Mouse (Mus musculus): ENCODE measurements around the gene Smoc1. TPM values are rescaled to one million over a fixed set of nuclear protein-coding genes. Genes with fewer than 3 reads are reported as not detected.

The Smoc1 gene
- total RNA-seq, 1 experiment from 2014 or later = 0.96 TPM

- 0 out of 2 replicates have a peak, but pooled peaks have one; percentile 25 for ATAC-seq (replicated peaks; ENCODE audit: low read depth, poor library complexity, severe bottlenecking)
These were observed 171.0 kb downstream of the Smoc1 start for GRCm38 (mm10) chr12:81197468-81198075.

- ATAC-seq (replicated peaks; ENCODE audit: low read depth, poor library complexity, severe bottlenecking) = peak; percentile 85
These were observed 172.8 kb downstream of the Smoc1 start for GRCm38 (mm10) chr12:81199280-81199955.

- no peak for ATAC-seq (replicated peaks; ENCODE audit: low read depth, poor library complexity, severe bottlenecking)
These were observed 176.6 kb downstream of the Smoc1 start for GRCm38 (mm10) chr12:81203226-81203625.

GRCm38 (mm10) chr12:81205619-81206560 is 179.3 kb downstream of the Smoc1 start:
- 0 out of 2 replicates have a peak, but pooled peaks have one; percentile 65 for ATAC-seq (replicated peaks; ENCODE audit: low read depth, poor library complexity, severe bottlenecking)

- no peak for ATAC-seq (replicated peaks; ENCODE audit: low read depth, poor library complexity, severe bottlenecking)
These were observed 182.0 kb downstream of the Smoc1 start for GRCm38 (mm10) chr12:81208559-81208958.

GRCm38 (mm10) chr12:81219339-81219738 is 192.7 kb downstream of the Smoc1 start:
- no peak for ATAC-seq (replicated peaks; ENCODE audit: low read depth, poor library complexity, severe bottlenecking)

GRCm38 (mm10) chr12:81223276-81223675 is 196.7 kb downstream of the Smoc1 start:
- no peak for ATAC-seq (replicated peaks; ENCODE audit: low read depth, poor library complexity, severe bottlenecking)

GRCm38 (mm10) chr12:81224843-81225242 is 198.2 kb downstream of the Smoc1 start:
- no peak for ATAC-seq (replicated peaks; ENCODE audit: low read depth, poor library complexity, severe bottlenecking)

- ATAC-seq (replicated peaks; ENCODE audit: low read depth, poor library complexity, severe bottlenecking) = no peak
These were observed 199.5 kb downstream of the Smoc1 start for GRCm38 (mm10) chr12:81225966-81226577.

GRCm38 (mm10) chr12:81226590-81226989 is 200.0 kb downstream of the Smoc1 start:
- ATAC-seq (replicated peaks; ENCODE audit: low read depth, poor library complexity, severe bottlenecking) = no peak

- ATAC-seq (replicated peaks; ENCODE audit: low read depth, poor library complexity, severe bottlenecking) = no peak
These were observed 201.3 kb downstream of the Smoc1 start for GRCm38 (mm10) chr12:81227767-81228460.

- ATAC-seq (replicated peaks; ENCODE audit: low read depth, poor library complexity, severe bottlenecking) = no peak
These were observed 207.3 kb downstream of the Smoc1 start for GRCm38 (mm10) chr12:81233746-81234380.

- no peak for ATAC-seq (replicated peaks; ENCODE audit: low read depth, poor library complexity, severe bottlenecking)
These were observed 209.1 kb downstream of the Smoc1 start for GRCm38 (mm10) chr12:81235456-81236330.

Other genes with a start within 250 kb of the Smoc1 start
- 18.4 and 22.4 TPM in 2 replicates for gene Susd6, start 236.3 kb upstream of the Smoc1 start, total RNA-seq (2017)
- 875 and 880 TPM in 2 replicates for gene Srsf5, start 81.3 kb upstream of the Smoc1 start, total RNA-seq (2017)
- gene Slc10a1, start 58.1 kb upstream of the Smoc1 start, total RNA-seq (2017) = 2.3 TPM in 1 of 2 replicates, not detected in the other

All from common myeloid progenitor, adult 5-6 weeks (primary cell).